Mouse (Mus musculus): ENCODE measurements around the gene Dnajb2.

DNA sequence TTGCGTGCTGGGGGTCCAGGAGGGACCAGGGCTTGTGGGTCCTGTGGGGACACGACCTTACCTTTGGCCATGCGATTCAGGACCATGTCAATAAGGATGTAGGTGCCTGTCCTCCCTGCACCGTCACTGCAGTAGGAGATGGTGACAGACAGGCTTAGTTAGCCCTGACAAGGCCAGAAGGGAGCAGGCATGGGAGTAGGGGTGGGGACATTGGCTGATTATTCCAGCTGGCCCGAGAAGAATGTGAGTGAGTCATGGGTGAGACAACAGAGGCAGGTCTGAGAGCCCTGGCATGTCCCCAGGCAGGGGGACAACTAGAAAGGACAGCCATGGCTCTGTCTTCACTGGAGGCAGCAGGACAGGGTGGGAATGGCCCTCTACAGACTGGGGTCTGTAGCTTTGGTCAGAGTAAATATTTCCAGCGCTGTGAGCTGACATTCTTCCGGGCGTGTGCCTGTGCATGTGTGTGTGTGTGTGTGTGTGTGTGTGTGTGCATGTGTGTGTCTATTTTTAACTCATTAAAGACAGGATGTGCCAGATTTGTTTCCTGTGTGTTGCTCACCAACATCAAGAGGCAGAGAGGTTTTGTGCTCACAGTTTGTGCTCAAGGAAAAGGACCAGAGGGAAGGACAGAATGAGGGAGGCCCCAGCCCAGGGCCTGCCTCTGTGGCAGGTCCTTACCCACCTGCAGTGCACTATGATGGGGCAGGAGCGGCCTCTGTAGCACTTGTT is 12.0 kb downstream of the Dnajb2 start:
- no peak for TF ChIP-seq CTCF (IDR thresholded peaks at IDR 0.05; ENCODE audit: low read depth)
- TF ChIP-seq EP300 (IDR thresholded peaks at IDR 0.05; ENCODE audit: low read depth): no peak
